Mouse (Mus musculus): ENCODE data around the gene Tspan18. TPM values are rescaled to one million over a fixed set of nuclear protein-coding genes. Genes with fewer than 3 reads are reported as not detected.
A peak's percentile ranks its signal among the peaks of the same experiment; 100 is the strongest.

Tspan18 gene
- total RNA-seq, 2 experiments from 2014 or later: 84.9 to 114 TPM

DNA sequence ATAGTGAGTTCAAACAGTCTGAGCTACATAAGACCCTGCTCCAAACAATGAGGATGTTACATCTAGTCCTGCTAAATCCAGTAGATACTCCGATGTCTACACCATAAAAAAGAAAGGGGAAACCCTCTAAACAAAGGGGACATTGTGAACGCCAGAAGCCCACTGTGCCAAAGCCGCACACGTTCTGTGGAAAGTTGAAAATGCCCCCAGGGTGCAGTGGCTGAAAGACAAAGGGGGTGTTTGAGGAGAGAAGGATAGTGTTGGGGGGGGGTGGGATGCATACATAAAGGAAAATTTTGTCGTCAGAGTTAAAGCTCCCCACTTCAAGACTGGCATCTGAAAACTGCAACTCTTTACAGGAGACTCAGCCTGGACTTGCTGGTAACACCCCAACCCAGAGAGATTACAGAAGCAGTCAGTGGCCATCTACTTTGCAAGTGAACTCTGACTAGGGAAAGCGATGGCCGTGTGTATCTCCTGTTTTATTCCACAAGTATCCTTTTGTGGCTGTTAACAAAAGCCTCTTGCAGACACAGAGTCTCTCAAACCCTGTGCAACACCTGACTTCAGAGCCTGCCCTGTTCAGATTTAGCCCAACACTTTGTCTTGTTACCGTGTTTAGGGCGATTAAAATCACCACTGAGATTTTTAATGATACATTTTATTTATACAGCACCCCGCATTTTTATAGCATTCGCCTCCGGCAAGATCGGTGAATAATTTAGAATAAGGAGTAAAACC, 42.9 kb downstream of the Tspan18 start:
- DNase-seq: no peak

DNA sequence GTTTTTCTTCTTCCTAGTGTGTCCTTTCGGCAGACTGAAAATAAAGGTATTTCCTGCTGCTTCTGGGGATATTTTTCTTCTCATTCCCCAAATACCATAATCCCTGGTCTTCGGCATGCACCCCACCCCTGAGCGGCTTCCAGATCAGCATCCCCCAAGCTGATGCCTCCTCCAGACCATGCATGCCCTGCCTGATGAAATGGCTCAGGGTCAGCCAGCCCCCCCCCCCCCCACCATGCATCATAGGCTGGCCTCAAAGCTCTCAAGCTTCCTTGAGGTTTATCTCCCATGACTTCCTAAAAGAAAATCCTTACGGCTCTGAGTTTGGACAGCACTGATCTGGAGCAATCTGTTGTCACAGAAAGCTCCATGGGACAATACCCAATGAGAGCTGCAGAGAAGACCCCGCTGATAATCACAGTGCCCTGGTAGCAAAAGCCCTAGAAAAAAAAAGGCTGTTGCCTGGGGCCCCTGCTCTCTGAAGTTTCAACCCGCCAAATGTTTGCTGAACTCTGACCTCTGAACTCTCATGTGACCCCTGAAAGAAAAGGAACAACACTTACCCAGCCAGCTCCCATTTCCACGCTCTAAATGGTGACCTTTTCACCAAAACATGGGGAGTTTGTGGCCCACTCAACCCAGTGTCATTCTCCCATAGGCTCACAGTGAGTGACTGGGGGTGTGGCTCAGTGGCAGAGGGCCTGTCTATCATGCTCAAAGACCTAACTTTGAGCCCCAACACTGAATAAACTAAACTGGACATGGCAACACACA, 43.8 kb downstream of the Tspan18 start:
- DNase-seq: no peak

DNA sequence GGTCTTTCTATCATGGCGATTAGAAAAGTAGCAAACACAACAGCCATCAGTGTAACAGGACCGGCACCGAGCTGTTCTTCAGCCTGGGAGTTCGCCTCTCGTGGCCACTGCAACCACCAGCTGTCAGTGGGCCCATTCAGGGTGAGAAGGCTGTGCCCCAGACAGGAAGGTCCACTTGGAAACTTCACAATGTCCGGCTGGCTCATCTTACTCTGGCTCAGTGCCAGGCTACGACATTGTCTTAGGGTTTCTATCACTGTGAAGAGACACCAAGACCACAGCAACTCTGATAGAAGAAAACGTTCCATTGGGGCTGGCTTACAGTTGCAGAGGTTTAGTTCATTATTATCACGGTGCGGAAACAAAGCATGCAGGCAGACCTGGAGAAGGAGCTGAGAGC, 45.1 kb downstream of the Tspan18 start:
- DNase-seq: no peak

DNA sequence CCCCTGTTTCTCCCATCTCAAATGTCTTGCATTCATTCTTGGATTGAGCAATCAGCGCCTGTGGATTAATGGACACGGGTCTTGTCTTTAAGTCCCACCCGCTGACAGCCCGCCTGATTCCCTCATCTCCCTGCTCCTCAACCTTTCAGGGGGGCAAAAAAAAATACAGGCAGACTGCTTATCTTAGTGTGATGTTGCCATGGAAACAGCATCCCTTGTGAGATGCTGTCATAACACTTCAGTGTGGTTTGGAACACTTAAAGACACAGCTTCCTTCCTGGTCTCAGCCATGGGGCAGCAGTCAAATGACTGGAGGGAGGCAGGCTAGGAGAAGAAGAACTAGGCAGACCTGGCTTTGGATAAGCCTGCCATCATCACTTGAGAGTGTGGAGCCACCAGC, 47.0 kb downstream of the Tspan18 start:
- DNase-seq: no peak

DNA sequence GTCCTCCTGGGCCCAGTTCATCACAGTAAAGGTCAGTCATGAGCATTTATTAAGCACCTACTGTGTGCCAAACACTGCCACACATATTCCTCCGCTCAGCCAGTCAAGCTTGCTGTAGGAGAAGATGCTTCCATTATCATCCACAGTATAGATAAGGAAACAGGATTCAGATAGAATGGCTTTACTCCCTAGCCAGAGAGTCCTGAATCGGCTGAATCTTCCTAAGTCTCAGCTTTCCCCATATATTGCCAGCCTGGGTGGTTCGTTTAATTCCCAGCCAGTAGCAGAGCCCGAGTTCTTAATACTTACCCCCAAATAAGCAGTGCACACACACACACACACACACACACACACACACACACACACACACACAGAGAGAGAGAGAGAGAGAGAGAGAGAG, 47.6 kb downstream of the Tspan18 start:
- no peak for DNase-seq

DNA sequence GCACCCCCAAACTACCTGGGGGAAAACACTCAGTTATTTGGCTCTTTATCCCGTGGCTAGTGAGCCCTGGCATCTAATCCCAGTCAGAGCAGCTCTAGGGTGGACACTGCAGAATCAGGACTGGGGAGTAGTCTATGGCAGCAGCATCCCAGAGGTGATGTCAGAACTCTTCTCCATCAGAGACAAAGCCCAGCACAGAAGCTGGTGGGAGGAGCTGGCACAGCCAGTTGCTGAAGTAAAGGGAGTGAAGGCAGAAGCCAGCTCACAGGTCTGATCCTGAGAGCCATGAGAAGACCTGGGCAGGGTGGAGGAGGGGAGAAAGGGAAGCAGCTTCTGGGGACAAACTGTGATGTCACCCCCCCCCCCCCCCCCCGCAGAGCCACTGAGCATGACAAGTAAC, 48.0 kb downstream of the Tspan18 start:
- no peak for DNase-seq

DNA sequence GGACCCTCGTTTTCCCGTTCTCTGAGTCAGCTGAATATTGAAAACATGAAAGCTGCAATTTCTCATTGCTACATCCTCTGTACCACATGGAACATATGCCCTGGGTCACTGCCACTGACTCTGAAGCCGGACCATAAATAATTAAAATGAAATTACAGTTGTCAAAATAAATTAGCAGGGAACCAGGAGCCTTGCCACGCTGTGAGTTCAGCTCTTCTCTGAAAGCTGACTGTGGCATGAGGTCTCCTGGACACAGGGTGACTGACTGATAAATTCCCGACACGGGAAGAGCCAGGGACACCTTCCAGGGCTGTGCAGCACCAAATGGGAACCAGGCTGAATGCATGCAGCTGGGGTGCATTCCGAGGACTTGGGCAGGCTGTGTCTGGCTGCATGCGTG, 48.5 kb downstream of the Tspan18 start:
- DNase-seq: no peak

DNA sequence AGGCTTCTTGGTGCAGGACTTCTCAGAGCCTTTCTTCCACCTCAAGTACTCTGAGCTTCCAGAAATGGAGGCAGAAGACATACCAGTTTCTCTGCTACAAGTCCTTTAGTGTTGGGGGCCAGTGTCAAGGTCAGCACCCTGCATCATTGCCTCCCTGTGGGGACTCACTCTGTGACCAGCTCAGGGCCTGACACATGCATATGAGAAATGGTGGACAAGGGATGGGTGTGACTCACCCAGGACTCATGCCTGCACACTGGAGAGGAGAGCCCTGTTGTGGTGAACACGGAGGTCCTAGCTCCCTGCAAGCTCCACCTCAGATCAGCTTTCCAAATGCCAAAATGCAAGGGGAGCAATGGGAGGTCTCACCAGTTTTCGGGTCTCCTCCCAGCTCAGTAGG, 49.7 kb downstream of the Tspan18 start:
- no peak for DNase-seq

DNA sequence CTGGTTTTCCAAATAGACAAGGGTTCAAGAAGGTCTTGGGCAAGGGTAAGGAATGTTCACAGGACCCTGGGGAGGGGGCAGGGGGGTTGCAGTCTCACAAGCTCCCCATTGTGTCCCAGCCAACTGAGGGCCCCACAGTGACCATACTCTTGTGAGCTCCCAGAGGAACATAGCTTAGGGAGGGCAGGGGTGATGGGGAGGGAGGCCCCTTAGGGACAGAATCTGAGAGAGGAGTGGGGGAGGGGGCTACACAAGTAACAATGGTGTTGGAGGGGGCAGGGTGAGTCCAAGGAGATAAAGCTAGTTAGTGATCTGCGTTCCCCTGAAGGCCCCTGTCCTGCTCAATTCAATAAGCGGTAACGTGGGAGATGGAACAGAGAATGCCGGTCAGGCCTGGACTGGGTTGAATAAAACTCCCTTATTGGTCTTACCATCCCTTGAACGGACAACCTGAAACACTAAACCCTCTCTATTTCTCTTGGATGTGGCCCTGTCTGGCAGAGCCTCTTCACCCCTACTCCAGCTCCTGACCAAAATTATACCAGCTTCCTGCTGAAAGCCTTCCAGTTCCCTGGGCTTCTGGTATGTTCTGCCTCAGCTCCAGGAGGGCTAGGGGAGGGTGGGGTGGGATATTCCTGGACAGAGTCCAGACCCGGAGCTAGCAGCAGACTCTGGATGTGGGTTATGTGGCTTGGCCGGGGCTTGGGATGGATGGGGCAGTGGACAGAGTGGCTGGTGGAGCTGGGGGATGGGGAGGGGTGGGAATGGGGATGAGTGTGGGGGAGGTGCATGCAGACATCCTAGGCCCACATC, 50.6 kb downstream of the Tspan18 start:
- DNase-seq: no peak

DNA sequence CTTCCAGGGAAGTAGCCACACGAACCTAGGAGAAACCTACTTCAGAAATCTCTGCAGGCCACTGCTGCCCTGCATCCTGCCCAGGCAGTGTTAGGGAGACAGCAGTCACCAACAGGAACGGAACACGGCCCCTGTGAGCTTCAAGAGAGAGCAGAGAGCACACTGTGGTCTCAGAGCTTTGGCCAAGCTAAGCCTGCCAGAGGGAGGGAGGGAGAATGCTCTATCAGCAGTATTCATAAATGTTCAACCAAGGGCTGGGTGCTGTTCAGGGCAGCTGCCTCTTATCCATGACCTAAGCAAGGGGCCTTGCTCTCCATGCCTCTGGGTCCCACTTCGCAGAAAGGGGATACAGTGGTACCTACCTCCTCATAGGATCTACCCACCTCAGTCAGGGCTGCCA, 51.7 kb downstream of the Tspan18 start:
- DNase-seq: no peak

DNA sequence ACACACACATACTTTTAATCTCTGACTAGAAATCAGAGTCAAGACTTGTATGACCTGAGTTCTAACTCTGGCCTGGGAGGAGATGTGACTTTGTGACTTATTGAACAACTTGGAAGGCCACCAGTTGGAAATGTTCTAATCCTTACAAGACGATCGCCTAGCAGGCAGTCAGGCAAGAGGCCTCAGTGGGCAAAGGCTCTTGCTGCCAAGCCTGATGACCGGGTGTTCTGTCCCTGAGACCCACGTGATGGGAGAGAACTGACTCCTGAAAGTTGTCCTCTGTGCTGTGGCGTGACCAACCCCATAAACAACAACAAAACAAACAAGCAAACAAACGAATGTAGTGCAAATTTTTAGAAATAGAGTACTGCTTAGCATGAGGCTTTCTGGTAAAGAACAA, 52.8 kb downstream of the Tspan18 start:
- DNase-seq: no peak

DNA sequence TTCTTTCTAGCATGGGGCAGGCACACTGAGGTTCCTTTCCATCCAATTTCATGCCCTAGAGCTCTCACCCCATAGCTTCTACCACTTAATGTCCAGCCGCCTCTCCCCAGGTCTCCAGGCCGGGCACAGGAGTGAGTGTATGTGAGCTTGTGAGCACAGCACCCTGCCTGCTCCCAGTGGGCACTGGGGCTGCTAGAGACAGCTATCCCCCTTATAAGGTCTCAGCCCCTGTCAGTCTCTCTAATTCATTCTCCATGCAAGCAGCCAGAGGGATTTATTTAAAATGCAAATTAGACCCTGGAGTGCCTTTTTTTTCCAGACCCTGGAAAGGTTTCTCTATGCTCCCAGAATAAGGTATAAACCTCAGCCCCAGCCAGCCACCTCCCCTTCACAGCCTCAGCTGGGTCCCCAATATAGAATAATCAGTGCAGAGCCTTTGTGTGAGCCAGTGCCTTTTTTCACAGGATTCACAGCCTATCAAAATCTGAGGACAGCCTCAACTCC, 54.1 kb downstream of the Tspan18 start:
- no peak for DNase-seq

DNA sequence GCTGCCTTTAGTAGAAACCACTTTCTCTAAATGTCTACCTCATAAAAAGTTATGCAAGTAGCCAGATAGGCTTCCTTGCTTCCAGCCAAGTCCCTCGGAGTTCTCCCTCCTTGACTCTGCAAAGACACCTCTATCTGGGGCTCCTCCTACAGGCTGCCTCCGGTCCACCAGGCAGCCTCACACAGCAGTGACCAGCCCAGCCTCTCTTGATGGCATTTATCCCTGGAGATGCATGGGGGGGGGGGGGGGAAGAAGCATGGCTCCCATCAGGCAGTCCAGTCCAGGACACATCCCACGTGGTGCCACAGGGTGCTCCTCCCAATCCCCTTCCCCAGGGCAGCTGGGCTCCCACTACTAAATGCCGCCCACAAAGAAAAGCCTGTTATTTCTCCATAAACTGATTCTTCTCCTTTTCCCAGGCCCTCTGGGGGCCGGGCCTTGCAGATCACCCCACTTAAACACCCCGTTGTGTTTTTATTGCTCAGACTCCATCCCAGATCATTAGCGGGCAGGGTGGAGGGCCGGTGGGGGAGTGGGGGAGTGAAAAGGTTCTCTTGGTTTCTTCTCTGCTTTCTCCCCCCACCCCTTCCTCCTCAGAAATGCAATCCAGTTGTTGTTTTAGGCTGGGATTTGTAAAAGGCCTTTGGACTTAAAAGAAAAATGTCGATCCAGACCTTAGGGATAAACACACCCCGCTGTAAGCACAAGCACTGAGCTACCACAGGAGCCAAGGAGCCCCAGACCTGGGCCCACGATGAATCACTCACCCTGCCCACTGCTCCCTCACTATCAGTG, 55.9 kb downstream of the Tspan18 start:
- peak; percentile 51 for DNase-seq

DNA sequence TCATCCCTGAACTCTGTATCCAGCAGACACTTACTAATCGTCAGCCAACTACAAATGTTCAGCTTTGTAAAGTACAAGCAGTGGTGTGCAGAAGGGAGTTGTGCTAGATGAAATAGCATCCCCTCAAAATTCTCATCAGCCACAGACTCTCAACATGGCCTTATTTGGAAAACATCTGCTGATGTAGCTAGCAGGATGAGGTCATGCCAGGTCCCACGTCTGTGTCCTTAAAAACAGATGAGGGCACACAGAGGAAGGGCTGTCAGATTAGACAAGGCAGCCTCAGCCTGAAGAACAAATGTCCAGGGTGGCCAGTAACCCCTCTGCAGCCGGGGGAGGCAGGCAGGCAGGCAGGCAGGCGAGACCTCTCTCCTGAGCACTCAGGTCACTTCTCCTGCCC, 56.8 kb downstream of the Tspan18 start:
- DNase-seq: no peak

DNA sequence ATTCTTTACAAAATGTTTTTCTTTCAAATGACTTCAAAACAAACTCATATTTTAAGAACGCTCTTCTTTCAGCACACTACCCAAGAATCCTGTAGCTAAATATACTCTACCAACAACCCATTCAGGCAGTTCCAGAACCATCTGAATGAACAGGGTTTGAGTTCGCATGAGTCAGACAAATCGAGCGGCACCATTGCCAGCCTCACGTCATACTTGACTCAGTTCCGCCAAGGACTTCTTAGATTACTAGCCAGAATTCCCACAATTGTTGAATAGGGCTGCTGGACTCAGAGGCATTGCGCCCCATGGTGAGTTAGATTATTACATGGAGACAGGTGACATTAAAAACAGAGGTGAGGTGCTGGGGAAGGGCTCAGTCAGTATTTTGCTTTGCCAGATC, 58.3 kb downstream of the Tspan18 start:
- DNase-seq: peak; percentile 55

DNA sequence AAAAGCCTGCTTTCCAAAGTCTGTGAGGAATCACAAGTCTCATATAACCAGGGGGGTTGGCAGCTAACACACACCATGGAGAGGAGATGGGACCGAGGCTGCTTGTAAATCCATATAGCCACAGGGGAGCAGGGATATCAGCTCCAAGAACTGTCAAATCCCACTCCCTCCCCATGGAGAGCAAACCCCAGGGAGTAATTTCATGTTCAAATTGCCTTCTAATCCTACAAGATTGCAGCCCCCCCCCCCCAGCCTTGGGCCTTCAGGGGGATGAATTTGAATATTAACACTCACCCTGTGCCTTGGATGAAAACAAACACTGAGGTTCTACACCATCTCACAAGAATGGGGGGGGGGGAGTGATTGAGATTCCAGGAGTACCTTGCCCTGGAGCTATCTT, 60.4 kb downstream of the Tspan18 start:
- no peak for DNase-seq

DNA sequence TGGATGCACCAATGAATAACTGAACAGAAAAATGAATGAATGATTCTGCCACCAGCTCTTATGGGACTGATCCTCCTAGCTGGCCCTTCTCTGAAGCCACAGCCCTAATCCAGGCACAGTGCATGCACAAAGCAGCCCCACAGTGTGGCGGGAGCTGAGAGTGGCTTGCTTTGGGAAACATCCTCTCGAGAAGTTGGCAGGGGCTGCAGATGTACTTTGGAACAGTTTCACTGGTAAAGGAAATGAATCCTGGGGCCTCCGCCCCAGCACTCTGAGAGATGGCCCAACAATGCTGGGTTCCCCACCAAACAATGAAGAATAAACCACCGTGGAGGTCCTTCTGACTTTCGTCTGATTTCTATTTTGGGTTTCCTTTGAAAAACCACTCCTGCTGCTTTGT, 64.2 kb downstream of the Tspan18 start:
- DNase-seq: no peak

DNA sequence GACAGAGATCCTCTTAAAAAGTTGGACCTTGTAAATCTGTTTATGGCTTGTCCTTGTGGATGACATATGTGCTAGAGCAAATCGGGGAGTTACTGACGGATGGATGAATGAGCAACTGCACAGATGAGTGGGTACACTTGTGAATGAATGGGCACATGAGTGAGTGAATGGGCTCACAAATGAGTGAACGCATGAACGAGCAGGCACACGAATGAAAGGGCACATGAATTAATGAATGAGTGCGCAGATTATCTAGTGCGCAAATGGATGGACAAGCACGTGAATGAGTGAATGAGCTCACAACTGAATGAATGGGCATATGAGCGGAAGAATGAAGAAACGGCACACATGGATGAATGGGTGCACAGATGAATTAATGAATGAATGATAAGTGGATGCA, 64.7 kb downstream of the Tspan18 start:
- DNase-seq: no peak

DNA sequence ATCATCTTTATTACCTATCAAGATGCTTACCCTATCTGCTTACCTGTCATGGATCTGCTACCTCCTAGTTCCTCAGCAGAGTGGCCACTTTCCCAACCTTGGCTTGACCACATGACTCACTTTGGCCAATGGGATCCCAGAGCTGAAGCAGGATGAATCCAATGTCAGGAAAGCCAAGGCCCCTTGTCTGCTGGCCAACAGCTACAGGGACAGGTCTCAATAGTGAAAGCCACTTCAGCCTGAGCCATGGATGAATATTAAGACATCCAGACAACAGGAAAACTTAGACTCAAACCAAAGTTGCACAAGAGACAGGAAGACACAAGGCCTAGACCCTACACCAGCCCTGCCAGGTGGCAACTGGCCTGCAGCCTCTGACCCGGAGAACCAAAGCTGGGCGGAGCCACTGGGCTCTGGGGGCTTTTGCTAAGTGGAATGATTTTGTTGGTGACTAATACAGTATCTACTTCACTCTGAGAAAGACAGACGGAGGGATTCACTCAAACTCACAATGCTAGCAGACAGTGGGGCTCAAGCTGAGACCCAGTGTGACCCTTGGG, 65.5 kb downstream of the Tspan18 start:
- peak; percentile 51 for DNase-seq

DNA sequence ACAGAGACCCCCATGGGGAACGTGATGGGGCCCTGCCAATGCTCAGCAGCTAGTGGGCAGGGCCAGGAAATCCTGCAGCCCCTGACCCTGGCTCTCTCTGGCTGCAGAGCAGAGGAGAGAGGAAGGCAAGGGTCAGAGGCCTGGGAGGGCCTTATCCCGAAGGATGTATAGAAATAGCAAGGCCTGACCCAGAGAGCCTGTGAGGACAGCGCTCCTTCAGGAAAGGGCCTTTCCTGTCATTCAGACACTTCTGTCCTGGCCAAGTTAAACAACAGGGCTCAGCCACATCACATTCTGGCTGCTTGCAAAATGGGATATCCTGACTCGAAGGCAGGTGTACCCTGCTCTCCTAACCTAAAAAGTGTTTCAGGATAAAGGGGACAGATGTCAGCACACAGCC, 66.5 kb downstream of the Tspan18 start:
- DNase-seq: peak; percentile 36

DNA sequence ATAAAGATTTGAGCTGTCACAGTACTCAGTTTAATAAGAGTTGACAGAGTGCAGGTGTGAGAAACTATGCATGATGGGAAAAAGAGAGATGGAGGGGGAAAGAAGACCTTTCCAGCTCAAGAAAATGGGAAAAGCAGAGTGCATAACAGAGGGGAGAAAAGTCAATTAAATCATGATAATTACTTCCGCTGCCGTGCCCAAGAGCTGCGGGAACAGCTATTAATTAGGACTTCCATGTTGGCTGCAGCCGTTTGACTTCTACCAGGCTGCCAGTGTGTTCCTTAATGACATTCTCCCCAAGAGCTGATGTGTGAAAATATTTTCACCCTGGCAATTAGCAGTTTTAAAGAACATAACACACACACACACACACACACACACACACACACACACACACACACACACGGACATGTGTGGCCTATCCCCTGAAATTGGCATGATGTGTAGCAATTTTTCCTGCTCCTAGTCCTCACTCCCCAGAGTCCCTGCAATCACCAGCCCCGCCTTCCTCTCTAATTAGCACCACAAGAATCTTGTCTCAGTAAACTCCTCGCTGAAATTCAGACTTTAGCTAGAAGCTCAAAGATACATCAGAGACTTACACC, 67.6 kb downstream of the Tspan18 start:
- no peak for DNase-seq

All from adrenal gland, postnatal 10 days (tissue).